Mouse (Mus musculus) bone marrow, adult 2 months (tissue): ENCODE data around the gene Wdfy4.

Source experiments
- CTCF ChIP-seq: fragments of 200-500 bp; IDR thresholded peaks from 2 replicates; pipeline ENCODE4 v1.5.1; 2011; ENCODE audit warnings: low read length, control low read depth; ENCODE audit not compliant: control insufficient read depth, insufficient read depth
- POLR2A ChIP-seq: fragments of 200-500 bp; IDR thresholded peaks from 2 replicates; pipeline ENCODE4 v1.6.1; 2011; ENCODE audit warnings: low read depth, mild to moderate bottlenecking, control low read depth, low read length, borderline replicate concordance; ENCODE audit not compliant: control insufficient read depth

DNA sequence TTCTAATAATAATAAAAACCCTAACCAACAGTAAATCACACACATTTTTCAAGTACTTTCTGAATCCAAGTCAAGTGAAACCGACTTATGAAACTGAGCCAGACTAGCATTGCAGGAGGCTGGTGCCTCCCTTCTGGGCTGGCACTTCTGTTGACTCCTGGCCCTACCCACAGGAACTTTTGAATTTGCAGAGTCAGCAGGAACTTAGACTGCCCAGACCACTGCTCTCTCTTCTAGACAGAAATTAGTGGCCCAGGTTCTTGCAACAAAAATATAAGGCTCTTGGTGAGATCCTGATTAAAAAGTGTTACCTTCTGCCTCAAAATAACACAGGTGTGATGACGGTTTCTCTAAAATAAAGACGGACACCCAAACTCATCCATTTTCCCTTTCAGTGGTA is 140.1 kb downstream of the Wdfy4 start:
- TF ChIP-seq POLR2A (no peak), CTCF (no peak)
